Mouse (Mus musculus) heart, adult 2 months (tissue): Measurements from ENCODE around the gene Acd. TPM values are rescaled to one million over a fixed set of nuclear protein-coding genes. Genes with fewer than 3 reads are reported as not detected.

Experiments
- DNase-seq, 2 experiments: peaks; one replicate each; pipeline ENCODE4 v3.0.0; 2021
- H3K27ac ChIP-seq: fragments of 200-600 bp; 2 replicates; pipeline ENCODE4 v1.8.1; 2022
- H3K27me3 ChIP-seq: fragments of 200-500 bp; 2 replicates; pipeline ENCODE4 v1.6.1; 2012; ENCODE audit warnings: mild to moderate bottlenecking, low read length, inconsistent platforms, mixed read lengths; ENCODE audit not compliant: control insufficient read depth, insufficient read depth
- H3K36me3 ChIP-seq: fragments of 200-500 bp; 2 replicates; pipeline ENCODE4 v1.6.1; 2012; ENCODE audit warnings: low read length, inconsistent platforms; ENCODE audit not compliant: control insufficient read depth, insufficient read depth
- H3K4me1 ChIP-seq: fragments of 200-500 bp; 2 replicates; pipeline ENCODE4 v1.6.1; 2011; ENCODE audit warnings: low read length; ENCODE audit not compliant: control insufficient read depth, insufficient read depth
- H3K4me3 ChIP-seq: fragments of 200-600 bp; 2 replicates; pipeline ENCODE4 v1.8.1; 2022
- H3K79me2 ChIP-seq: fragments of 200-500 bp; replicated peaks from 2 replicates; pipeline ENCODE4 v1.6.1; 2012; ENCODE audit warnings: mild to moderate bottlenecking, inconsistent platforms, low read length, moderate library complexity, mixed read lengths; ENCODE audit not compliant: control insufficient read depth, insufficient read depth
- H3K9ac ChIP-seq: fragments of 200-500 bp; 2 replicates; pipeline ENCODE4 v1.6.1; 2012; ENCODE audit warnings: low read depth, mild to moderate bottlenecking, control low read depth, inconsistent platforms, low read length, mixed read lengths
- CTCF ChIP-seq: fragments of 200-600 bp; IDR thresholded peaks from 2 replicates; pipeline ENCODE4 v1.8.1; 2022; ENCODE audit warnings: antibody characterized with exemption, mild to moderate bottlenecking, moderate library complexity
- EP300 ChIP-seq: fragments of 200-500 bp; IDR thresholded peaks from 2 replicates; pipeline ENCODE4 v1.6.1; 2011; ENCODE audit warnings: low read depth, low read length, control low read depth; ENCODE audit not compliant: insufficient read depth
- POLR2A ChIP-seq: fragments of 200-500 bp; IDR thresholded peaks from 2 replicates; pipeline ENCODE4 v1.6.1; 2011; ENCODE audit warnings: mild to moderate bottlenecking, low read depth, low read length, control low read depth; ENCODE audit not compliant: insufficient read depth
- WGBS: fragments of 180-500 bp; shearing (Covaris S2); methylation state at CpG from one replicate; pipeline ENCODE4 v1.1.7; 2018; 5-methylcytosine and 5-hydroxymethylcytosine counted together
- intact Hi-C: fragments of 180-260 bp; cut with DNase I; formaldehyde crosslinking; loops from one replicate; pipeline ENCODE4 v1.15.1; 2025
- long read RNA-seq: library from polyadenylated mRNA; stranded (forward); transcript quantifications from one replicate; pipeline ENCODE4 v2.0.0, GENCODE M21; 2021
- polyA plus RNA-seq: library from polyadenylated mRNA; depleted of rRNA; stranded (reverse); fragments of >200 nt; gene quantifications from 2 replicates; pipeline ENCODE4 v1.2.3, GENCODE M21; 2012; rRNA removed
- total RNA-seq, 2 experiments: library from RNA; stranded (reverse); gene quantifications; 2 replicates each; pipeline ENCODE4 v1.2.3; 2021

The Acd gene
- total RNA-seq (10 to 100 TPM in 1 of 2 experiments, 1 to 10 TPM in 1; 10.0 to 11.1 TPM), polyA plus RNA-seq (19.7 and 22.3 TPM in 2 replicates)
- long read RNA-seq, transcript Acd-201 (11 exons, 3,154 nt) = major isoform, 10 of 12 reads
- long read RNA-seq, partial matches to known transcripts = 1 of 12 reads
- long read RNA-seq, other reads (novel, unspliced or antisense) = 1 of 12 reads

- no peaks in the 10 kb centered on the region for H3K79me2 ChIP-seq
- H3K4me1 ChIP-seq = peaks cover 3% of the 10 kb centered on the region
- WGBS = under 1% methylated on average over 60 of the region's 60 CpGs
- no peaks in the 10 kb centered on the region for H3K36me3 ChIP-seq
- peak; percentile 25; the same call in 1 of the 2 replicates for TF ChIP-seq CTCF
- 0 out of 2 replicates have a peak, but pooled peaks have one; percentile 2 for TF ChIP-seq EP300
- TF ChIP-seq POLR2A = peak; percentile 90
- intact Hi-C loops = loop anchor here (2.0 to 5.0 kb wide), 3 partner anchors 64 to 311 kb away; partner anchors contain the start of genes Agrp, Ctcf, Ddx28 and Pskh1
- peak within 1 kb of the TSS; percentile 92 for H3K27ac ChIP-seq
- no peaks in the 10 kb centered on the region for H3K27me3 ChIP-seq
- H3K4me3 ChIP-seq = peak within 1 kb of the TSS; percentile 85
- H3K9ac ChIP-seq = peak within 1 kb of the TSS; percentile 86
- peak; percentile 95 to 97 for DNase-seq
Observed at GRCm38 (mm10) chr8:105700966-105701824, at the start of gene Acd, which contains the start of gene Pard6a. Gene Acd (minus strand): TSS chr8:105701102. Gene Pard6a (plus strand): TSS chr8:105701148.

- peak overlapping the region; percentile 31 for H3K27ac ChIP-seq
- intact Hi-C loops = loop anchor here (2.0 kb wide), 1 partner anchor 16 kb away; no protein-coding TSS in a partner anchor
- no peaks in the 10 kb centered on the region for H3K27me3 ChIP-seq
- peaks cover 8% of the 10 kb centered on the region for H3K4me1 ChIP-seq
- peak; percentile 54 to 68 for DNase-seq
- no peaks in the 10 kb centered on the region for H3K36me3 ChIP-seq
- TF ChIP-seq CTCF (no peak), EP300 (no peak), POLR2A (no peak)
- 8% methylated on average over 11 of the region's 11 CpGs for WGBS
- H3K4me3 ChIP-seq = no peak overlapping the region
- H3K79me2 ChIP-seq = peaks cover 2% of the 10 kb centered on the region; the same call in 1 of the 2 replicates
- no peak overlapping the region for H3K9ac ChIP-seq
Observed at GRCm38 (mm10) chr8:105750606-105751005, 49.7 kb upstream of the Acd start.

GRCm38 (mm10) chr8:105743301-105743700 is 42.4 kb upstream of the Acd start:
- Histone ChIP-seq H3K27me3 (no peaks in the 10 kb centered on the region), H3K4me3 (no peak overlapping the region), H3K79me2 (0 out of 2 replicates have a peak, but pooled peaks cover 1% of the 10 kb centered on the region), H3K4me1 (0 out of 2 replicates have a peak, but pooled peaks cover 1% of the 10 kb centered on the region), H3K36me3 (no peaks in the 10 kb centered on the region), H3K9ac (no peak overlapping the region), H3K27ac (no peak overlapping the region)
- no peak for DNase-seq
- intact Hi-C loops = no loop called here
- WGBS = 72% methylated on average over 4 of the region's 4 CpGs
- TF ChIP-seq EP300 (no peak), POLR2A (no peak), CTCF (no peak)

GRCm38 (mm10) chr8:105739216-105739615 is 38.3 kb upstream of the Acd start:
- no peak overlapping the region for H3K4me3 ChIP-seq
- 0 out of 2 replicates have a peak, but pooled peaks cover 1% of the 10 kb centered on the region for H3K79me2 ChIP-seq
- TF ChIP-seq EP300 = no peak
- TF ChIP-seq POLR2A = no peak
- TF ChIP-seq CTCF = no peak
- H3K27me3 ChIP-seq = no peaks in the 10 kb centered on the region
- no peak for DNase-seq
- WGBS = 93% methylated on average over 5 of the region's 5 CpGs
- H3K4me1 ChIP-seq = no peaks in the 10 kb centered on the region
- H3K36me3 ChIP-seq = no peaks in the 10 kb centered on the region
- no peak overlapping the region for H3K27ac ChIP-seq
- no peak overlapping the region for H3K9ac ChIP-seq
- intact Hi-C loops = no loop called here

- 91% methylated on average over 5 of the region's 5 CpGs for WGBS
Observed at GRCm38 (mm10) chr8:105732186-105732585, 31.3 kb upstream of the Acd start.

More at GRCm38 (mm10) chr8:105732186-105732585, 31.3 kb upstream of the Acd start:
- Histone ChIP-seq H3K27ac (no peak overlapping the region), H3K4me1 (0 out of 2 replicates have a peak, but pooled peaks cover 1% of the 10 kb centered on the region), H3K4me3 (no peak overlapping the region), H3K79me2 (no peaks in the 10 kb centered on the region), H3K36me3 (no peaks in the 10 kb centered on the region), H3K9ac (no peak overlapping the region), H3K27me3 (no peaks in the 10 kb centered on the region)
- intact Hi-C loops = no loop called here
- no peak for DNase-seq
- no peak for TF ChIP-seq CTCF
- no peak for TF ChIP-seq EP300
